Mouse (Mus musculus) liver, postnatal 0 days (tissue): ENCODE data around the gene Cdk5r2.

Source experiments
- CTCF ChIP-seq: sonication (generic); IDR thresholded peaks from 2 replicates; pipeline ENCODE4 v1.5.1; 2016; ENCODE audit warnings: antibody characterized with exemption, low read depth
- EP300 ChIP-seq: IDR thresholded peaks from 2 replicates; pipeline ENCODE4 v1.6.1; 2016; ENCODE audit warnings: antibody characterized with exemption, low read depth, mild to moderate bottlenecking

DNA sequence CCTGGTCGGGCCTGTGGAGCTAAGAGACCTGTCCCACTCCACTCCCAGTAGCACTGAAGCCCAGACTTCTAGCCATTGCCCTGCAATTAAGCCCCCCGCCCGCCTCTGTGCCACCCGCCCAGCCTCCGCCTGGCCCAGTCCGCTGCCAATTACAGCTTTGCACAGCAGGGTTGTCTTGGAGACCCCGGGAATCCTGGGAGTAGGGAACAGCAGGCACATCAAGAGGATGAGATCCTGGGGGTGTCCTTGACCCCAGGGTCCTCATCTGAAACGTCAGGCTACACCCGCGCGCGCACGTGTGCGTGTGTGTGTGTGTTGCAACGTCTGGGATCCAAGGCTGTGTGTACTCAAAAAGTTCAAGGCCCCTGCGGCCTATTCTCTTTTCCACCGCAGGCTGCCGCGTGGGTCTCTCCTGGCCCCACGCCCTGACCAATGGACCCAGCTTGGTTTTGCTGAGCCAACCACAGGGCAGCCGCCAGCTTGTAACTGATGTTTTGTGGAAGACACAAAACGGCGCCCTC, 47.1 kb upstream of the Cdk5r2 start:
- TF ChIP-seq CTCF (no peak), EP300 (no peak)
